Mouse (Mus musculus) neural tube, embryonic 12.5 days (tissue): ENCODE results near the gene Gatd1. TPM values are rescaled to one million over a fixed set of nuclear protein-coding genes. Genes with fewer than 3 reads are reported as not detected.

Experiments used
- ATAC-seq: fragments of 200-750 bp; cut with Nextera tagmentation; 2 replicates; pipeline ENCODE4 v1.8.0; 2017; ENCODE audit warnings: low read depth, mild to moderate bottlenecking, moderate TSS enrichment, moderate library complexity; ENCODE audit not compliant: low FRiP score
- H3K27ac ChIP-seq: fragments of 300-500 bp; sonication (generic); 2 replicates; pipeline ENCODE4 v1.5.1; 2016
- H3K27me3 ChIP-seq: fragments of 300-500 bp; sonication (generic); replicated peaks from 2 replicates; pipeline ENCODE4 v1.6.1; 2016; ENCODE audit warnings: mild to moderate bottlenecking
- H3K36me3 ChIP-seq: fragments of 300-500 bp; sonication (generic); 2 replicates; pipeline ENCODE4 v1.6.1; 2016; ENCODE audit warnings: mild to moderate bottlenecking
- H3K4me1 ChIP-seq: fragments of 300-500 bp; sonication (generic); 2 replicates; pipeline ENCODE4 v1.6.1; 2016
- H3K4me2 ChIP-seq: fragments of 300-500 bp; sonication (generic); replicated peaks from 2 replicates; pipeline ENCODE4 v1.6.1; 2016; ENCODE audit warnings: mild to moderate bottlenecking
- H3K4me3 ChIP-seq: fragments of 300-500 bp; sonication (generic); 2 replicates; pipeline ENCODE4 v1.5.1; 2016
- H3K9ac ChIP-seq: fragments of 300-500 bp; sonication (generic); 2 replicates; pipeline ENCODE4 v1.6.1; 2016; ENCODE audit warnings: mild to moderate bottlenecking
- H3K9me3 ChIP-seq: fragments of 300-500 bp; sonication (generic); 2 replicates; pipeline ENCODE4 v1.6.1; 2016; ENCODE audit warnings: mild to moderate bottlenecking
- WGBS: fragments of 180-500 bp; shearing (Covaris S2); methylation state at CpG from one replicate; pipeline ENCODE4 v1.1.7; 2016; 5-methylcytosine and 5-hydroxymethylcytosine counted together
- polyA plus RNA-seq: library from polyadenylated mRNA; unstranded; fragments of >200 nt; fragmentation: Nextera tagmentation; extraction: Ambion mirVana; gene quantifications from 2 replicates; pipeline ENCODE4 v1.2.1, GENCODE M21; 2016

Gatd1 gene
- polyA plus RNA-seq, 1 experiment from 2014 or later, result 50.5 TPM

DNA sequence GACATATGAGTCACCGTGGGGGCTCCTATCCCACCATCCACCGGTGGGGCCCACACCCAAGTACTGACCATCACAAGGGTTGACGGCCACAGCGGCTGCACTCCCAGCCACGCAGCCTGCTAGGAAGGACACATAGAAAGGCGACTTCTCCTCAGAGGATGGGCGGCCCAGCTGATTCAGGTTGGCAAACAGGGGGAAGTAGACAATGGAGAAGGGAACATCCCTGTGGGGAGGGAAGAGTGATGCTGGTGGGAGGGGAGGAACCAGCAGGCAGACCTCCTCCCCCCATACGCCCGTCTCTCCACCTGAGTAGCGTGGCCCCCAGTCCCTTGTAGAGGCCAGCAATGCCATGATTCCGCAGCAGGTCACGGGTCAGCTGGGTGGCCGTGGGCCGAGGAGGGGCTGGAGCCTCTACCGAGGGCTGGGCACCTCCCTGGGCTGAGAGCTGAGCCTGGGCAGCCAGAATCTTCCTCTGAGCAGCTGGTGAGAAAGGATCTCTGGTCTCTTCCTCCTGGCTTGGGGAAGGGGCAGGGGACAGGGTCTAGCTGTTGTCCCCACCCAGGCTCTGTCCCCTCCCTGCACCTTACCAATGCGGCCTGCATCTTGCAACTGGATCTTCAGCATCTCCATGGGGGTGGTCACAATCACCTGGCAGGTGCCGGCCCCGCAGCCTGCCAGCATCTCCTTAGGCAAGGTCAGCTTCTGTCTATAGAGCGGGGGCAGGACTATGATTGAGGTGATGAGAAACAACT is 17.7 kb upstream of the Gatd1 start:
- Histone ChIP-seq H3K27me3 (no peaks in the 10 kb centered on the region), H3K4me3 (no peak overlapping the region), H3K4me2 (no peak overlapping the region), H3K27ac (no peak overlapping the region), H3K9me3 (no peaks in the 10 kb centered on the region), H3K36me3 (peaks cover 42% of the 10 kb centered on the region), H3K9ac (0 out of 2 replicates have a peak overlapping the region, but pooled peaks have one; percentile 9), H3K4me1 (peaks cover 57% of the 10 kb centered on the region)
- ATAC-seq, result no peak
- WGBS, result 93% methylated on average over 19 of the region's 19 CpGs

DNA sequence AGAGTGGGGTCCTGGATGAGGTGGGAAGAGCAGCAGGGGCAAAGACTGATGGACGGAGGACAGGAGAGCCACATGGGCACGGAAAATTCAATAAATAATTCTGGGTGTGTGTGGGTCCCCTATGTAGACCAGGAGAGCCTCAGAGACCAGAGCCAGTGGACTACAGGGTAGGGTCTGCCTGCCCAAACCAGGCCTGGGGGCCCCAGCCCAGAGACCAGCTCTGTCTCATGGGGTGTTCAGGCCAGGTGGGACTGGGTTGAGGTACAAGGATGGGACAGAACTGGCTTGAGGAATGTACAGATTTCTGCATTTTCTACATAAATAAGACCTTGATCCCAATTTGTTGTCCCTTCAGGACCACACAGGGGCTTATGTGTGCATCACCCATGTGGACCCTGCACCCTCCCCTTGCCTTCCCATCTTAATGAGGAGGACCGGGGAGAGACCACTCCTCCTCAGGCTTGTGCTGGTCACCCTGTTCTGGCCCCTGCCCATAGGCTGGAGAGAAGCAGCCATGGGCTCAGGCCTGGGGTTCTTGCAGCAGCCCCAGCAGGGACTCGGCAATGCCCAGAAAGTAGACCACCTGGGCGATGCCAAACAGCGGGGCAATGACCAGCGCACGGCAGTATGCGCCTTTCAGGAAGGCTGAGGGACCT is 16.8 kb upstream of the Gatd1 start:
- WGBS, result 95% methylated on average over 9 of the region's 9 CpGs
- no peak for ATAC-seq
- H3K4me3 ChIP-seq, result no peak overlapping the region
- H3K4me1 ChIP-seq, result peaks cover 48% of the 10 kb centered on the region
- no peak overlapping the region for H3K4me2 ChIP-seq
- H3K9ac ChIP-seq, result no peak overlapping the region
- H3K27ac ChIP-seq, result no peak overlapping the region
- H3K27me3 ChIP-seq, result no peaks in the 10 kb centered on the region; the same call in 1 of the 2 replicates
- H3K9me3 ChIP-seq, result no peaks in the 10 kb centered on the region
- H3K36me3 ChIP-seq, result peaks cover 42% of the 10 kb centered on the region

DNA sequence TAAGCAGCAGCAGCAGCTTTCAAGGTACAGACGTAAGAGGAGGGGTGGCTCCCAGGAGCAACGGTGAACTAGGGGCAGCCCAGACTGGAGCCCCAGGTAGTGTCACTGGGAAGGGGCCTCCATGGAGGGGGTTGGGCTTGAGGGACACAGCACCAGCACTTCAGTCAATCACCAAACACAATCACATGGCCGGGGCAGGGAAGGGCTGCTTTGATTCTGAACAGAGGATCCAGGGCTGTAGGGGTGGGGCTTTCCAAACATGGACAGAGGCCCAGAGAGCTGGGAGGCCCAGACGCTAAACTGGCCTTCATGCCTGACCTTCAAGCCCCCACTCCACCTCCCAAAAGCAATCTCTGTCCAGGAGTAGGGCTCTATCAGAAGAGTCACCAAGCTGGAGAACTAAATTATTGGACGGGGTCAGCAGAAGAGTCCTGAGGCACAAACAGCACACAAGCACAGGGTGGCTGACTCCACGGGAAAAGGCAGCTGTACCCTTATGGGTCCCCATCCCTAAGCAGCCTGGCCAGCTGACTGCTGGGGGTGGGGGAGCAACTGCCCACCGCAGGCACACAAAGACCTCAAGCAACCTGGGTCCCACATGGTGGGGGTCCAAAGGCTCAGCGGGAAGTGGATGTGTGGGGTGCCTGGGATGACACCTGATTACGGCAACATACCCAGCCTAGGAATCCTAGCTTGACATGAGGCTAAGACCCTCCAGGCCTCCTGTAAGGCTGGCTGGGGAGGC is 16.1 kb upstream of the Gatd1 start:
- peaks cover 41% of the 10 kb centered on the region for H3K4me1 ChIP-seq
- peak overlapping the region; percentile 26; the same call in 1 of the 2 replicates for H3K27ac ChIP-seq
- peaks cover 42% of the 10 kb centered on the region for H3K36me3 ChIP-seq
- no peaks in the 10 kb centered on the region for H3K9me3 ChIP-seq
- WGBS, result 62% methylated on average over 9 of the region's 9 CpGs
- no peak for ATAC-seq
- no peak overlapping the region for H3K4me3 ChIP-seq
- H3K4me2 ChIP-seq, result peak overlapping the region; percentile 66
- 0 out of 2 replicates have a peak overlapping the region, but pooled peaks have one; percentile 17 for H3K9ac ChIP-seq
- no peaks in the 10 kb centered on the region; the same call in 1 of the 2 replicates for H3K27me3 ChIP-seq

DNA sequence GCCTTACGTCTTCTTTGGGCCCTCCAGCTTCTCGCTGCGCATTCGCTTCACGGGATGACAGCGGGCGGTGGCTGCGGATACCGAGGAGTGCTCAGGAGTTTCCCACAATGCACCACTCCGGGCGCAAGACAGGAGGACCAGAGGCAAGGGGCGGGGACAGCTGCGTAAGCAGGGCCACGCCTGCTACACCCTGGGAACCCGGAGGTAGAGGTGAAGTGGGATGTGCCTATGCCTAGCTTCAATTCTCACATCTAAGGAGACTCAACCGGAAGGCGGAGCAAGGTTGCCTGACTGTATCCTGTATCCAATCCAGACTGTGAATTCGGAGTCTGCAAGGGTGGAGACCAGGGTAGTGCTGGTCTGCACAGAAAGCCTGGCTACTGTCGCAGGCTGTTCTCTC is 15.4 kb upstream of the Gatd1 start, which contains the start of gene Cend1:
Gene Cend1 (minus strand): TSS at position 182 of the 400 bp plus-strand sequence.
- peak within 1 kb of the TSS; percentile 26; the same call in 1 of the 2 replicates for H3K27ac ChIP-seq
- peak within 1 kb of the TSS; percentile 64 for H3K9ac ChIP-seq
- no peaks in the 10 kb centered on the region; the same call in 1 of the 2 replicates for H3K27me3 ChIP-seq
- peak; percentile 70 for ATAC-seq
- no peaks in the 10 kb centered on the region for H3K9me3 ChIP-seq
- H3K4me1 ChIP-seq, result peaks cover 34% of the 10 kb centered on the region
- peak within 1 kb of the TSS; percentile 66 for H3K4me2 ChIP-seq
- 4% methylated on average over 19 of the region's 19 CpGs for WGBS
- peaks cover 42% of the 10 kb centered on the region for H3K36me3 ChIP-seq
- H3K4me3 ChIP-seq, result peak within 1 kb of the TSS; percentile 43

DNA sequence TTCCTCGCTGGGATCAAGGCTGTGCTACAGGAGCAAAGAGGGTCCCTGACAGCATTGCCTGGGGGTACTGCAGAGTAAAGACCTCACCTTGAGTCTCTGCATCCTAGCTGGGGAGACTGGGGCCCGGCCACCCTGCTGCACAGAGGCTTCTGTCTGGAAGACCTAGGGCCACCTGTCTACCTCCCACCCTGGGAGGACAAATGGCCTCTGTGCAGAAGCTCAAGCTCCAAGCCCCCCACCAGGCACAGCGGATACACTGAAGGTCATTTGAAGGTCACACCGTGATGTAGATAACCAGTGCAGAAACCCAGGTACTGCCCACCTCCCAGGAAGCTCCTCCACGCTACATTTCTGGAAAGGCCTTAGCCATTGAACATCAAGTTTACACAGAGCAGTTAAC is 14.8 kb upstream of the Gatd1 start:
- H3K27me3 ChIP-seq, result no peaks in the 10 kb centered on the region; the same call in 1 of the 2 replicates
- H3K9ac ChIP-seq, result peak overlapping the region; percentile 64
- peak overlapping the region; percentile 66 for H3K4me2 ChIP-seq
- H3K9me3 ChIP-seq, result no peaks in the 10 kb centered on the region
- 55% methylated on average over 5 of the region's 5 CpGs for WGBS
- no peak for ATAC-seq
- H3K4me1 ChIP-seq, result peaks cover 28% of the 10 kb centered on the region
- H3K4me3 ChIP-seq, result peak overlapping the region; percentile 43
- peaks cover 40% of the 10 kb centered on the region for H3K36me3 ChIP-seq
- H3K27ac ChIP-seq, result no peak overlapping the region

DNA sequence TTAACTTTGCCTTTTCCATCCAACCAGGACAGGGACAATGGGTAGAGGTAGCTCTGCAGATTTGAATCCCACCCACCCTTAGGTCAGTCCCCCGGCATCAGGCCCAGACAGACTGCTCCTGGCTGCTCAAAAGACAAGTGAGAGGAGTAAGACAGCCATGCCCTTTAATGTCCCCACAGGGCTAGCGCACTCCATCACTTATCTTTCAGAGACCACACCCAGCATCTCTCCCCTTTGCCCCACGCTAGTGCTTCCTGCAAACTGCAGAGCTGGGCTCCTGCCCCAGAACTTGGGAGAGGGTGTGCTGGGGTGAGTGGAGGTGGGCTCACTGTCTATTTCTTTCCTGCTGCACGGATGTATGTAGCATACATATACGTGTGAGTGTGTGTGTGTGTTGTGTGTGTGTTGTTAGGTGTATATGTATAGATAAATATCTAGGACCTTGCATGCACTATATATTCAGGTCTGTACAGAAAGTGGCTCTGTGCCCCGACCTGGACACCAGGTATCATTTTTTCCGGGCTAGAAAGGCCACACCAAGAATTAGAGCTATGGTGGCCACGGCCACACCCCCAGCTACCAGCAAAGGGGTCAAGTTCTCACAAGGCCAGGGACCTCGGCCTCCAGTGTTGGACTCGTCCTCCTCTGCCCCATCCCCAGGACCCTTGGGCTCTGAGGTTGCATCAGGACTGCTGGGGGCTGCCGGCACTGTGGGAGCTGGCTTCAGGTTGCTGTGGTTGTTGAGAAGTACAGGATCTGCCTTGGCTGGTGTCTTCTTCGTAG is 13.2 kb upstream of the Gatd1 start:
- peaks cover 27% of the 10 kb centered on the region for H3K36me3 ChIP-seq
- H3K4me1 ChIP-seq, result peaks cover 22% of the 10 kb centered on the region
- 82% methylated on average over 12 of the region's 12 CpGs for WGBS
- H3K9me3 ChIP-seq, result no peaks in the 10 kb centered on the region
- no peak overlapping the region for H3K27ac ChIP-seq
- no peak overlapping the region for H3K4me3 ChIP-seq
- no peak overlapping the region for H3K9ac ChIP-seq
- H3K27me3 ChIP-seq, result no peaks in the 10 kb centered on the region; the same call in 1 of the 2 replicates
- H3K4me2 ChIP-seq, result no peak overlapping the region
- no peak for ATAC-seq

DNA sequence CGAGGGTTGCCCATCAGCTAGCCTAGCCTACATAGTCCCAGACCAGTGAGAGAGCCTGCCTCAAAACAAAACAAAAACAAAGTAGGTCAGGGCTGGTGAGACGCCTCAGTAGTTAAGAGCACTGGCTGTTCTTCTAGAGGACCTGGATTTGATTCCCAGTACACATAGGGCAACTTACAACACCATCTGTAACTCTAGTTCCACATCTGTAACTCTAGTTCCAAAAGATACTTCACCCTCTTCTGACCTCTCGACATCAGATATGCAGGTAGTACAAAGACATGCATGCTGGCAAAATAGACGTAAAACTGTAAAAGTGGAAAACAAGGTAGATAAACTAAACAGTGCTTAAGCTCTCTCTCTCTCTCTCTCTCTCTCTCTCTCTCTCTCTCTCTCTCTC is 9.9 kb upstream of the Gatd1 start:
- Histone ChIP-seq H3K27me3 (no peaks in the 10 kb centered on the region; the same call in 1 of the 2 replicates), H3K36me3 (peaks cover 6% of the 10 kb centered on the region), H3K4me2 (no peak overlapping the region), H3K4me1 (peaks cover 6% of the 10 kb centered on the region), H3K9me3 (no peaks in the 10 kb centered on the region), H3K4me3 (no peak overlapping the region), H3K9ac (no peak overlapping the region), H3K27ac (no peak overlapping the region)
- WGBS, result 79% methylated on average over 4 of the region's 4 CpGs
- no peak for ATAC-seq

DNA sequence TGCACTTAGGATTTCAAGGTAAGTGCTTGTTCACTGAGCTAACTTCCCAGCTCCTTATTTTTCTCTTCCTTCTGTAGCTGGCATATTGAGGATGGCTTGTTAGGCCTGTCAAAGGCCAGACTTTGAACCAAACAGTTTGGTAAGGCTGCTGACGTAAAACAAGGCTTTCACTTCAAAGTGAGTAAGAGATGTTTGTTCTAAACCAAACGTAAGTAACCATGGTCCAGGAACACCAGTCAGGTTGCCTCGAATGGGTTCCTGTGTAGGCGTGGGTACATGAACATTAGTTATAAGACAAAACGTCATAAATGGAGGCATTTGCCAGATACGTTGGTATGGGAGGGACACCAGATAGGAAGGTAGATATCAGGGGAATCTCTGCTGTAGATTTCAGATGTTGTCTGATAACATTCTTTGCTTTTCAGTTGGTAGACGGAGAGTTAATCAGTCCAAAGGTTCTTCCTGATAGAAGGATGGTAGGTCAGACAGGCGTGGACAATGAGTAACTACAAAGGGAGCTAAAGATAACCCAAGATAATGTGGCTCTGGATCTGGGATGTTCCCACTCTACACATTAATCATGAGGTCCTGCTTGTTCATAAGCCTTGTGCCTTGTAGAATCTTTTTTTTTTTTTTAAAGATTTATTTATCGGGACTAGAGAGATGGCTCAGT is 6.2 kb upstream of the Gatd1 start:
- H3K27me3 ChIP-seq, result no peaks in the 10 kb centered on the region
- H3K4me3 ChIP-seq, result no peak overlapping the region
- no peak for ATAC-seq
- H3K4me2 ChIP-seq, result no peak overlapping the region
- H3K4me1 ChIP-seq, result no peaks in the 10 kb centered on the region
- no peak overlapping the region for H3K9ac ChIP-seq
- WGBS, result 81% methylated on average over 9 of the region's 9 CpGs
- no peaks in the 10 kb centered on the region for H3K36me3 ChIP-seq
- no peak overlapping the region for H3K27ac ChIP-seq
- no peaks in the 10 kb centered on the region for H3K9me3 ChIP-seq

DNA sequence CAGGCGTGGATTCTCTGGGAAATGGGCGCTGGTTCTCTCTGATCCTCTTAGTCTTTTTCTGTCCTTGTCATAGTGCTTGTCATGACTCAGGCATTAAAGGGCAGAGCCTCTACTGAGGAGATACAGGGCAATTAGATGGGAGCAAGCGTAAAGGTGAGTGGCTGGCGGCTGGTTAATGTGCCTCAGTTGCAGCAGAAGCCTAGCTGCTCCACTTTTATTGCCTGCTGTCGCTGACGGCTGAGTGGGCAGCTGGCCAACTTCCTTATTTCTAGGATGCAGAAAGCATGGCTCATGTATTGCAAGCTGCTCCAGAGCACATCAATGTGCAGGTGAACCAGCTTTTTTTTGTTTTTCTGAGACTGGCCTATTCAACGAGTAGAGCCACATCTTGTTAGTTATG is 5.0 kb upstream of the Gatd1 start:
- no peaks in the 10 kb centered on the region for H3K9me3 ChIP-seq
- H3K4me2 ChIP-seq, result no peak overlapping the region
- 64% methylated on average over 7 of the region's 7 CpGs for WGBS
- H3K27me3 ChIP-seq, result no peaks in the 10 kb centered on the region
- H3K4me1 ChIP-seq, result 0 out of 2 replicates have a peak, but pooled peaks cover 5% of the 10 kb centered on the region
- ATAC-seq, result no peak
- no peaks in the 10 kb centered on the region for H3K36me3 ChIP-seq
- no peak overlapping the region for H3K27ac ChIP-seq
- H3K4me3 ChIP-seq, result no peak overlapping the region
- no peak overlapping the region for H3K9ac ChIP-seq

DNA sequence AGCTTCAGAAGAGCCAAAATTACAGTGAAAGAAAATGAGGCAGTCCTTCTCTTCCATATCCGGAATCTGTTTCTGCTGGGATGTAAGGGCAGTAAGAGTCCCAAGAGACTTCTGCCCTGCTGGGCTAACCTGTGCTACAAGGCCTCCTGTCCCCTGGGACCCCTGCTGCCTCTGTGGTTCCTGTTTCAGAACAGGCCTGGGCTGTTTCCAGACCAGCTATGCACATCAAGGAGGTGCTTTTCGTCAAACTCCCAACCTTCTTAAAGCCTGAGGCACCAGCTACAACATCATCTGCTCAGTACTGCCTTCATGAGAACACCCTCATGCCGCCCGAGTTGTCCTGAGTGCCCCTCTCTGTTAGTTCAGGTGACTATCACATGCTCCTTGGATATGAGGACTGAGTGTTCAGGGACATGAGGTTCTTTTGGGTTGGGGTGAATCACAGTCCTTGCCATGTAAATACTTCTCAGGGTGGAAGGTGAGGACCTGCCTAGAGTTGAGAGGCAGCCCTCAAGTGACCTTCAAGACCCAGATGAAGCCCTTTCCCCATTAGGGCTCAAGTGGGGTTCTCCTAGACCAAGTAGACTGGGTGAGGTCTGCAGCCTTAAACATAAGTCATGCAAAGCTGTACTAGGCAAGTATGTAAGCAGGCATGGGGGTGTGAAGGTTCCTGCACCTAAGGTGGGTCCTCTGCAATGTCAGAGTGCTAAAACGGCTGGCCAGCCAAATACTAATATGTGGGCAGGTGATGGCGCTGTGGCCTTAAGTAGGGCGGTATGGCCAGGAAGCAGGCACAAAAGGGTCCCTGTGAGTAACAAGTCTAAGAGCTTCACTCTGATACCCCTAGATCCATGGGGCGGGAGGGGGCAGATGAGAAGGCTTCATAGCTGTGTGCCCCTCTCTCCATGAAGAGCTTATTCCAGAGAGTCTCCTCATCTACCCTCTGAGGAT is 4.1 kb upstream of the Gatd1 start:
- ATAC-seq, result no peak
- no peaks in the 10 kb centered on the region for H3K36me3 ChIP-seq
- H3K9me3 ChIP-seq, result no peaks in the 10 kb centered on the region
- WGBS, result 71% methylated on average over 8 of the region's 8 CpGs
- no peak overlapping the region for H3K9ac ChIP-seq
- H3K27ac ChIP-seq, result no peak overlapping the region
- H3K4me2 ChIP-seq, result no peak overlapping the region
- H3K4me3 ChIP-seq, result no peak overlapping the region
- no peaks in the 10 kb centered on the region for H3K27me3 ChIP-seq
- H3K4me1 ChIP-seq, result peaks cover 10% of the 10 kb centered on the region
